Mouse (Mus musculus): ENCODE data around the gene Napepld.
"Not testable (repeated sequence)": the region's sequence is repeated elsewhere in the genome, so short reads cannot be mapped to it uniquely, and the experiment has no call there.

Napepld gene

DNA sequence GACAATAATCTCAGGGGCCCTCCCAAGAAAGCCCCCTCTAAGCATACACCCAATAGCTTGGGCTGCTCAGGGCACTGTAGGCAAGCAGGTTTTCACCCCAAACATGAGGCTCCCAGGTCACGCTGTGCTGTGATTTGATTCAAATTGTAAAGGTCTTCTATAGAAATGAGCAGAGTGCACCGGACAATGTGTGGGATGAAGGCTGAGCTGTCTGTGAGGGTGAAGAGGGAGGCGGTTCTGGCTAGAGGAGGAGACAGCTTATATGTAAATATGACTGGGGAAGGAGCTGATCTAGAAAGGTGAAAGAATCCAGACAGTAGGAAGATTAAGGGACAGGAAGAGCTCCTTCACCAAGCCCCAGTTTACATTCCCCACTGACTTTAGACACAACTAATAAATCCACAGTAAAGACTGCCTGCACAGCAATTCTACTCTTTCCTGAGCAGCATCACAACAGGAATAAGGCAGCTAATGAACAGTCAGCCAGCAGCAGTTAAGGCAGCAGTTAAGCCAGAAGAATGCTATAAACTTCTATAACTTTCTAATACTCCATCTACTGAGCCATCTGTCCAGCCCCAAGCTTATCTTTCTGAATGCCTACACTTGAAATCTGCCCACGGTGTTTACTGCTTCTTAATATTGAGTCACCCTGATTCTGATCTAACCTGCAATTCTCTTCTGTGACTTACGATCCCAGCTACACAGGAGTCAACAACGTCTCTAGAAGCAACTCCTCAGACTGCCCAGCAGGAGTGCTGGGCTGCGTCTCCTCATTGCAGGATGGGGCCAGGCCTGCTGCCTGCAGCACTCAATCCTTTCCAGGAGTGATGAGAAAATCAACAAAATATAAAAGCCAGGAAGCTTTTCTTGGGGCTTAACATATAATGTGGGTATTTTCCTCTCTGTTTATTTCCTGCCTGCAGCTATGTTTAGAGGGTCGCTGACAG lies 33.7 kb downstream of the Napepld start:
- no peak for DNase-seq (ENCODE audit: low read depth)

DNA sequence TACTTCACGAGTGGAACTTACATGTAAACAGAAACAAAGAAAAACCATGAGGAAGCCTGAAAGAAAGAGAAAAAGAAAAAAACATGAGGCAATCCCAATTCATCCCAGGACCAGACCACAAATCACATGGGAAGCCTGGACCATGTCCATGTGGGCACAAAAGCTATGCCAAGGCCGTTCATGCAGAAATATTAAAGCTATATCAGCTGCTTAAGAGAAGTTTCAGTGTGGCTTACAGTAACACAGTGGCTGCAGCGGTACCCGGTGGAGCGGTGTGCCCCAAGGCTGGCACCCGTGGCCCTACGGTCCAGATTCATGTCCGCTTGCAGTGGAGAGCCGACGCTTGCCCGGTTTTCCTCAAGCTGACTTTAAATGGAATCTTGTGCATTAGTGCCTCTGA lies 38.1 kb downstream of the Napepld start:
- DNase-seq (ENCODE audit: low read depth): peak; percentile 52

DNA sequence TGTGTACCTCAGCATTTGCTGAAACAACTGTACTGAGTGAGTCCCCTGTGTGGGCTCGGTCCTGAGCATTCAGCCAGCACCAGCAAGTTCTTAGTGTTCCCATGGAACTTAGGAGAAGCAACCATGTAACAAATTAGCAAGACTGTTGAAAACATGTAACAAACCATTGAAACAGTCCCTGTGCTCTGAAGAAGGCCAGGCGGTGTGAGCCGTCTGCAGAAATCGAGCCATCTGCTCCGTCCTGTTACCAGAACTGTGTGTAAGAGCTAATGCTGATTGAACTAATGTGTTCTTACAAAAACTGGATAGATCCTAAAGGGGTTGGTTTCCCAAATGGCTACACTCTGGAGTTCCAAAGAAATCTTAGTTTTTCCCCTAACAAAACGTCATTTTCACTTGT lies 40.3 kb downstream of the Napepld start:
- no peak for DNase-seq (ENCODE audit: low read depth)

DNA sequence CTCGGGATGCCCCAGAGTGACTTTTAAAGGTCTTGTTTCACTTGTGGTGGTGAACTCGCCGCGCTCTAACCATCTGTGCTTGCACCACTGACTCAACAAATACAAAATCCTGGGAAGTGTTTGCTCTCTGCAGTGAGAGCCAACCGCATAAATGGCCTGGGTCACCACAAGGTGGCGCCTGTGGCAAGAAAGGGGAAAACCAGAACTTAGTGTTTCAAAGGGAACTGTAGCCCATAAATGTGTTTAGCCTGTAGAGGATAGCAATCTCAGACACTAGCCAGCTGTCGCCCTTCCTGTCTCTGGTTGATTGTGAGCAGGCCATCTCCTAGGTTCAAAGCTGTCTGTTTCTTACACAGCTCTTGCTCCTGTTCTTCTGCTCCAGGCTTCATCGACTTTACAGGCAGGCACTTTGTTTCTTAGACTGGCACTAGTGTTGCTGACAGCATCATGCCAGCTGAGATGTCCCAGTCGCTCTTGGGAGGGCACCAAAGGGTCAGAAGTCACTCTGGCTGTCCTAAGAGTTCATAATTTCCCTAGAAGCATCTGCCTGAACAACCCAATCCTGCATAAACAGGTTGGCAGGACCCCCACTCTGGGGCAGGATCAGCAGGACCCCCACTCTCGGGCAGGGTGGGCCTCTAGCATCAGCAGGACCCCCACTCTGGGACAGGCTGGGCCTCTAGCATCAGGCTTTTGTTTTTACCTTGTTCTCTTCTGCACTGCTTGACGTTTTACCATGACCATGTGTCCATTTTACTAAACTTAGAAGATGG lies 42.4 kb downstream of the Napepld start:
- peak; percentile 65 for DNase-seq (ENCODE audit: low read depth)

DNA sequence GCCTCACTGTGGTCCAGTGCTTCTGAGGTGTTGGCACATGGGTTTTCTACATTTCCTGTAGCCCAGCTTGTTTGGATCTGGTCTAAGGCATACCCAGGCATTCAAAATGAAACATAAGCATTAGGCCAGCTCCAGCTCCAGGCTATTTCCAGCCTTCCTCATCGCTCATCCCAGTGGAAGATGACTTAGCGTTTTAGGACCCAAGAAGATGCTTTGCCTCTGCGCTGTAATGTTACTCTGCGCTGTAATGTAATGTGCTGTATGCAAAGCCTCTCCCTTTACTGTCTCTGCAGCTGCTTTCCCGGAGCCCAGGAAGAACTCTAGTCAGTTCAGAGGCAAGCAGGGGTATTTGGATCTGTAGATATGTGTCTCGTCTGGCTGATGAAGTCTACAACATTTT lies 43.2 kb downstream of the Napepld start:
- no peak for DNase-seq (ENCODE audit: low read depth)

DNA sequence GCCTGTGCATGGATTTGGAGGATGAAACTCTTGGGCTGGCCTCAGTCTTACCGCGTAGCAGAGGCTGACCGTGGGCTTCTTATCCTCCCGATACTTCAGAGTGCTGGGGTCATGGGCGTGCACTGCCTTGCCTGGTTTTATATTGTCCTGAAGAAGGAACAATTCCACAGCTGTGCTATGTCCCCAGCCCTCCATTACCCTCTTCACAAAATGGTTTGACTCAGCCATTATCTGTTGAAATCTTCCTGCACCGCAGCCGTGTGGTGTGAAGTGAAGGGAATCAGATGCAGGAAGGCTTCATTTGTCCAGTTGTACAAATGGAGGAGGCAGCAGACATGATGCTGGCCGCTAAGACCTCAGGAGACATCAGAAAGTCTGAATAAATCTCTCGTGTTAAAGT lies 44.3 kb downstream of the Napepld start:
- no peak for DNase-seq (ENCODE audit: low read depth)

DNA sequence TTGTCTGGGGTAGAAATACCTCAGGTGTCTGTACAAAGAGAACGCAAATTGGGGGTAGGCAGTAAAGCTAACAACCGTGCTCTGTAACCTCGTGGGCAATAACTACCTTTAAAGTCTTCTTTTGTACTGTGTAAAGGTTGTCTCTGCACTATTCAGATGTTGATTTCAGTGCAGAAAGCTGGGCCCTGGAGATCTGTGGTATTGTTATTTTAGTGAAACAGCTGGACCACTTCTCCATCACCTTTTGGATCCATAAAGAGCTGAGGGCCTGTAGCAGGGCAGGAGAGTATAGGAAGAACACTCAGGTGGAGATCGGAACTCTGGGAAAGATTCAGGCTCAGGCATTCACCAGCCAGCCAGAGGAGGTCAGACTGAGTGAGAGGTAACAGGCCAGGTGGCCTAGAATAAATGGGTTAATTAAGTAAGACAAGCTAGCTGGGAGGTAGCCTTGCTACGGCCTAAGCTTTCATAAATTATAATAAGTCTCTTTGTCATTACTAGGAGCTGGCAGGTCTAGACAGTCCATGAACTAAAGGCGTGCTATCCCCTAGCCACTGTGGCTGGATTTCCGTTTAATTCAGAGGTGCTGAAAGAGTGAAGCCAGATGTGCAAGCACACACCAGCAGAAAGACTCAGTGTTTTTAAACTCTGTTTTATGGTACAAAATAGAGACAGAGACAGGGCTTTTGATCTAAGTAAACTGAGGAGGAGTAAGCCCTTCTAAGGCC lies 49.1 kb downstream of the Napepld start:
- DNase-seq (ENCODE audit: low read depth): no peak

DNA sequence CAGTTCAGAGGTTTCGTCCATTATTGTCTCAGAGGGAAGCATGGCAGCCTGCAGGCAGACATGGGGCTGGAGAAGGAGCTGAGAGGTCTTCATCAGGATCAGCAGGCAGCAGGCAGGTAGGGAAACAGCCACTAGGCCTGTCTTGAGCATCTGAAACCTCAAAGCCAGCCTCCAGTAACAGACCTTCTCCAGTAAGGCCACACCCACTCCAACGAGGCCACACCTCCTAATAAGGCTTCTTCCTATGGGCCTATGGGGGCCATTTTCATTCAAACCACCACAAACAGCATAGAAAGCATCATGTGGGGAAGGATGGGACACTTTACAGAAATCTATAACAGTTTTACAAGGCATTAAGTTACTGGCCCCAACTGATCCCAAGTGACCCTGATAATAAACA lies 50.5 kb downstream of the Napepld start:
- no peak for DNase-seq (ENCODE audit: low read depth)

DNA sequence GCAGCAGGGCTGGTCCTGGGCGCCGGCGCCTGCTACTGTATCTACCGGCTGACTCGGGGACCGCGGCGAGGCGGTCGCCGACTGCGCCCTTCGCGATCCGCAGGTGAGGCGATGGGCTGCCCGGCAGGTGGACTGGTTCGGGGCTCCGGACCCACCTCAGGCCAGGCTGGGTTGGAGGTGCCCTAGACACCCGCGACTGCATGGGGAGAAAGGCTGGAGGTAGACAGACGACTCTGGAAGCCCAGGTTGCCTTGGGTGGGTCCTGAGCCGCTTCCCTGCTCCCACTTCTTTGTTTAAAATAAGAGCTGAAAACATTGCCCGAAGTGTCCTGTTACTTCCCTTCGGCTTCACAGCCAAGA lies 55.1 kb downstream of the Napepld start:
- DNase-seq (ENCODE audit: low read depth): no peak

DNA sequence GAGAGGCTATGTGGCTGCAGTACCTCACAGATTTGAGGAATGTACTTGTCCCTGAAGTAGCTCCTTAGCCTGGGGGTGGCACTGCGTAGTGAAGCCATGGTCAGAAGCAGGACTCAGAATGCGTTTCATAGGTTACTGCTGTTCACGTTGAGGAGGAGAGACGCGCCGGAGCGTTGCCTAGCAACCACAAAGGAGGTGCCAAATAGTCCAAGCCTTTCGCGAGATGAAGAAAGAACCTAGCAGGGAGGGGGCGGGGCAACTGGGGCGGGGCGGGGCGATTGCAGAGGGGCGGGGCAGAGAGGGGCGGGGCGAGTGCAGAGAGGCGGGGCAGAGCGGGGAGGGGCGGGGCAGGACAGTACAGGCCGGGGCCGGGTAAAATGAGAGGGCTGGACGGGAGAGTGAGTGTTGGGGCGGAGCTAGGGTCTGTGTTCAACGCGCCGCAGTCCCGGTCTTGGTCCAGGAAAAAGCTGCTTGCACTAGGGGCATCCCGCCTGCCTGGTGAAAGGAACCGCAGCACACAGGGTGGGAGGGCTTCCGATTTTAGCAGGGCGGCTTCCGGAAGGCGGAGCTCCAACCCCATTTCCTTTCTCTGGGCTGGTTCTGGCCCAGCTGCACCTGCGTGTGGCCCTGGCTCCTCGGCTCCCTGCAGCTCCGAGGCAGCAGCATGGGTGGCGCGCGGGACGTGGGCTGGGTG lies 55.6 kb downstream of the Napepld start, which contains the start of the genes Fbxl13 and Armc10:
Gene Fbxl13 (minus strand): TSS at position 196 of the 694 bp plus-strand sequence.
Gene Armc10 (plus strand): TSS at position 375 of the 694 bp plus-strand sequence.
- DNase-seq (ENCODE audit: low read depth): peak; percentile 63

DNA sequence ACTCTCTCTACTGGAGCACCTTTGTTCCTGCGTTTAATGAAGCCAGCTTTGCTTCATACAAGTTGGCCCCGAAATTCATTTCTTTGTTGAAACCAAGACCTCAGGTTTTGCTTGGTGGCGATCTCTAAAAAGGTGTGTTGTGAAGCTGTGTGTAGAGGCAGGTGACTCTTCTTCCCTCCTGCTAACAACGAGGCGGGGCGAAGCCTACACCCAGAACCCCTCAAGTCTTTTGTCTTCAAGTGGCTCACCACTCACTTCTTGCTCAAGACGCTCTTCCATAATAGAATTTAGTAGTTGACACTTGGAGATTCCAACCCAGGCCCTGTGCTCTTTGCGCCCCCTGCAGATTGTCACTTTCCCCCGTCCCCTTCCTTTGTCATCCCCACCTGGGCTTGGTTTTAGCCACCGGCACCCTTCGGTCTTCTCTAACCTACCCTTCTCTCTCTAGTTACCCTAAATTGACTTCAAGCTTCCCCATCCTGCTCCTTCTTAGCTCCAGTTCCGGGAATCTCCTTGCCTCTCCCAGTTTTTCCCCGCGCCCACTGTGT lies 56.2 kb downstream of the Napepld start:
- DNase-seq (ENCODE audit: low read depth): no peak

DNA sequence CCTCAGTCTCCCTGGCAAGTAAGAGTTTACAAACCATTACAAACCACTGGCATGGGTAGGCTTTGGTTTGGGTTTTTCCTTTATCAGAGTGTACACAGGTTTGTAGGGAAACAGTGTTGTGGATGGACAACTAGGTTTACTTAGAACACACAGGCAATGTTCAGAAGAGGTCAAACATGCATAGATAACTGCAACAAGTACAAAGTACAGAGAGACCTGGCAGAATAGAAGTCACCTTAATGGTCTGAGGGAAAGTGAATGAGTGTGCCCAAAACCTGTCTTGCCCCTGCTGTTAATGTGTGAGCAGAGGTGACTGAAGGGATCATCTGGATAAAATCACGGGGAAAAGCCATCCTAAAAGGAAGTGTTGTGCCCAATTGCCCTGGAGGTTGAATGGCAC lies 57.6 kb downstream of the Napepld start:
- DNase-seq (ENCODE audit: low read depth): no peak

DNA sequence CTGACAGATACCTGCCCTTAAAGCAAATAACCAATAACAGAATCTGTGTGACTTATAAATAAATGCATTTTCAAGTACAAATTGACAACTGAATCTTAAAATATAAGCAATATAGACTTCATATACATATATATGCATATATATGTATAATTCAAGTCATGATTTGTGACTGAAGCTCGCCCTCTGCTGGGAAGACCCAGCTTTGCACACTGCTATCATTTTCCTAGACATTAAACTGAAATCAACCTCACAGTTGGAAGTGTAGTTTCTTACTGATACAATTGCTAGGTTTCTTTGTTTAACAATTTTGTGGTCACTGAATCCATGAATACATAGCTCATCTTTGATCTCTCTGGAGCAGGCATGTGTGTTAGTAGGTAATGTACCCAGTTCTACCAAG lies 60.2 kb downstream of the Napepld start:
- DNase-seq (ENCODE audit: low read depth): no peak

DNA sequence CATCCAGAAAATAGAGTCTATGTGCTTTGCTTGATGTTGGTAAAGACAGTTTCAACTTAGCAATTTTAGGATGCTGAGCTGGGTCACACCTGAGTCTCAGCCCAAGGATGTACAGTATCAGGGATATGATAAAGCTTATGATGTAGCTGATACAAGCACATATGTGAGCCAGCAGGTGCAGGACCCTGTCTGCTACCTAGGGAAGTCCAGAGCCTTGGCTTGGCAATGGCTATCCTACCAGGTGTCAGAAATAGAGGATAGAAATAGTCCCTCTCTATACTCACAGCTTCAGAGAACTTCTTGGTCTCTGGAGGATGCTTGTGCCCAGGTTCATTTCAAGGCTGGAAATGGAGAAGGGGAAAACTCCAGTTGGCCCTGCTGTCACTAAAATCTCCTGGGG lies 75.3 kb downstream of the Napepld start:
- no peak for DNase-seq (ENCODE audit: low read depth)

DNA sequence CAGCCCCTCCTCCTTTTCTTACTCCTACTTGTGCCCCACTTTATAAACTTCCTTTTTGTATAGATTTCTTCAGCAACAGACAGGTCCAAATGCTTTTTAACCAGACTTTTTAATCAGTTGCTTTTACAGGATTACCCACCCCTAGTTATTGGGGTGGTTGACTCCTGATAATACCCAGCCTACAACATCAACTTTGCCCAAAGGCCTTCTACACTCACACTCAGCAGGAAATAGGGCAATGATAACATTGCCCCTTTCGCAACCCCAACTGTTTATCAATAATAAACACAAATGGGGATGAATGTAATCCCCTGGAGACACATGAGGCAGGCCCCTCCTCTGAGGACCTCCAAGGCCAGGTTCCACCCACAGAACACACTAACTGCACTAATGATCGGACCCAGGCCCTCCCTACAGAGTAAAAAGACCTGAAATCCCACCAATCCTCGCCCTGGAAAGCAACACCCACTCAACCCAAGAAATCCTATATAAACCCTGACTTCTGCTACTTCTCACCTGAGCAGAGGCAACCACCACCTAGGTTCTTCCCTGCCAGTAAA lies 84.7 kb downstream of the Napepld start:
- no peak for DNase-seq (ENCODE audit: low read depth)

DNA sequence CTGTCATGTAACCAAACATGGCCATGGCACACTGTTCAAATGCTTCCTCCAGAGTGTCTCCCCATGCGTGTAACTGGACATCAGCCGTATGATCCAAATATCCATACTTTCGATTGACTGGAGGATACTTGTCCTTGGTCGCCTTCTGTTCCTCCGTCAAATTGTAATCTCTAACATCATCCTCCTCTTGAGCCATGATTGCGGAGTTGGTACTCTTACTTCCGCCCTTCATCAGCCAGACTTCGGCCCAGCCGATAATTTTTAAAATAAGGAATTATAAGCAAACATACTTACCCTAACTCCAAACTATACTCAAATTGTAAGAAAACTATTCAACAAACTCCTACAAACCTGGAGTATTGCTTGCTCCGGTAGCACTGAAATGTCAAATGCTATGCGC lies 86.9 kb downstream of the Napepld start:
- not testable (repeated sequence) for DNase-seq (ENCODE audit: low read depth)
